Mouse (Mus musculus) CH12.LX (cell line): ENCODE measurements around the gene Wdr72.

Experiments used
- CTCF ChIP-seq, 2 experiments: IDR thresholded peaks in 1 of 2; conservative IDR thresholded peaks in 1 of 2; 2 replicates each; pipeline ENCODE4 v1.5.1; 2011 to 2012; ENCODE audit warnings: low read depth in 2 of 2, low read length in 2 of 2, improper control_type of control experiment in 1 of 2, inconsistent platforms in 1 of 2, mild to moderate bottlenecking in 1 of 2, moderate library complexity in 1 of 2
- MYC ChIP-seq: IDR thresholded peaks from 2 replicates; pipeline ENCODE4 v1.6.1; 2011; ENCODE audit warnings: low read depth, mild to moderate bottlenecking, improper control_type of control experiment, low read length
- ZC3H11A ChIP-seq: IDR thresholded peaks from 2 replicates; pipeline ENCODE4 v1.6.1; 2012; ENCODE audit warnings: low read depth, mild to moderate bottlenecking, inconsistent platforms, low read length, improper control_type of control experiment

- TF ChIP-seq ZC3H11A (no peak), MYC (no peak), CTCF (conservative IDR thresholded peaks at IDR 0.05 in 1 of 2, IDR thresholded peaks at IDR 0.05 in 1 of 2; ENCODE audit: low read depth in 2 of 2, low read length in 2 of 2) (no peak)
Observed at GRCm38 (mm10) chr9:74165697-74166096, 55.5 kb downstream of the Wdr72 start.
